Mouse (Mus musculus): ENCODE results near the gene Dtl.

The Dtl gene

DNA sequence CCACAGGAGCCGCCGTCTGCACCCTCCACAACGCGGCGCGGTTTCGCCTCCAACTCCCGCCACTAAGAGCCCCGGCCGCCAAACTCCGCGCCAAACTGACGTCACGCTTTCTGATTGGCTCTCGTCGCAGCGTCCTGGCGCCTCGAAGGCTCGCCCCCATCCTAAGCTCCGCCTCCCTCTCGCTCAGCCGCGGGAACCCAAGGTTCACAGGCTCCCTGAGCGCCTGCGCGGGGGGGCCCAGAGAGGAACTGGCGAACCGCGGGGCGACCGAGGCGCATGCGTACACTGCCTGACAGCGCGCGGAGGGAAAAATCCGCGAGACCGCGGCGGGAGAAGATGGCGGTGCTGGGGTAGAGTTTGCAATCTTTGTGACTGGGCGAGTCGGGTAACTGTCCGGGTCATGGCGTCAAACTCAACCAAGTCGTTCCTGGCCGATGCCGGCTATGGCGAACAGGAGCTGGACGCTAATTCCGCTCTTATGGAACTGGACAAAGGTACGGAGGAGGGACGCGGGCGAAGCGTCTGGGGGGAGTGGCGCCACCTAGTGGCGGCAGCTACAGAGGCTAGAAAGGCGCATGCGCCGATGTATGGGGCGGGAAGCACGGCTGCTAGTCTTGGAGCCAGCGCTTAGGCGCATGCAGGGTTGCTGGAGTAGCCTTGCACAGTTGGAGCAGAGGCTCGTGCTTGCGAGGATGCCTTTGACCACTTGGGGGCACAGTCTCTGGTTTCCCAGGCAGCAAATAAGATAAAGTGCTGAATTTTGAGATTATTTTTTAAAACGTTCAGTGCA lies at the start of gene Dtl, which contains the start of gene Ints7:
Gene Dtl (minus strand): TSS at position 87 of the 790 bp plus-strand sequence.
Gene Ints7 (plus strand): TSS at position 179 of the 790 bp plus-strand sequence.
- peak; percentile 100 for DNase-seq

DNA sequence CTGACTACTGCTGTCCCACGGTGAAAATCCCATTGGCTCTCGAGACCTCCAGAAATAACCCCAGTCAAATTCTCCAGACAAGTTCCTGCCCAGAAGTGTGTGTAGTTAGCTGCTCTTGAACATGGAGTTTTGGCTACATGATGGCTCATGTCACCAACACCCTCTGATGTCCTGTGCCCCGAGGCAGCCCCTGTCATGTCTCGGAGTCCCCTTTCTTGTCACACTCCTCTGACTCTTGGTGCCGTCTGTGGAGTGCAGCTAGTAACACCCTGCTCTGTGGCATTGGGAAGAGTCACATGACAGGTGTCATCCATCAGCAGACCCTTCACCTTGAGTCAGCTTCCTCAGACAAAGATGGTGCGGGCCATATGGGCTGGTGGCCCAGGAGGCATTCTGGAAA lies 49.7 kb upstream of the Dtl start:
- DNase-seq: no peak

DNA sequence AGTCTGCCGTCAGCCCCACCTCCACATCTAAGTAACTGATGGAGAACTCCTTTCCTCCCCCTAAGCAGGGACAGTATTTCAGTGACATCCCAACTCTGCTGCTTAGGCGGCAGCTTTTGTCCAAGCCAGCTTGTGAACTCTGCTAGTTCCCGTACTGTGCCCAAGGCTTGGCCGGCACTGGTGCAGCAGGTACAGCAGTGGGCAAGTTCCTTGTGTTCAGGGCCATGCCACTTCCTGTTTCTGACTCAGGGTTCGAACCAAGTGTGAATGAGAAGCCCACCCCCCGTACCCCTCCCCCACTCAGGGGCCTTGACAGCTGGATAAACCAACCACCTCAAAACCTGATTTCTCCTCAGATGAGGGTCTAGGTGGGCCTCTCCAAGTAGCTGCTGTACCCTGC lies 49.1 kb upstream of the Dtl start:
- DNase-seq: no peak

DNA sequence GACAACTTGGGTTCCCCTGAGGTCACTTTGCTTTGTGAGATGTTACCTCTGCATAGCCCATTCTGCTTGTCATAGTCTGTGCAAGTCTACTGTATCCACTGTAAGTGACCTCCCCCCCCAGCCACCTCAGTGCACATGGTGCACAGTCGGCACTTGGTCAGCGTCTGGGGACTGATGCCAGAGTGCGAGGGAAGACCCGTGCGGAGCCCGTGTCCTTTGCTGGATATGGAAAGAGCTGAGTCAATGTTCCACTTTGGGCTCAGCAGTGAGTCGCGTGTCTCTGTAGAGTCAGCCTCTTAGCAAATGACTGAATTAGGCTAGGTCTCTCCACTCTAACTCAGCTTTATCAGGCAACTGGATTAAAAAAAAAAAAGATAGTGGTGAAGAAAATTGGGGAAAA lies 47.5 kb upstream of the Dtl start:
- DNase-seq: peak in 1 of 2 experiments; percentile 23

DNA sequence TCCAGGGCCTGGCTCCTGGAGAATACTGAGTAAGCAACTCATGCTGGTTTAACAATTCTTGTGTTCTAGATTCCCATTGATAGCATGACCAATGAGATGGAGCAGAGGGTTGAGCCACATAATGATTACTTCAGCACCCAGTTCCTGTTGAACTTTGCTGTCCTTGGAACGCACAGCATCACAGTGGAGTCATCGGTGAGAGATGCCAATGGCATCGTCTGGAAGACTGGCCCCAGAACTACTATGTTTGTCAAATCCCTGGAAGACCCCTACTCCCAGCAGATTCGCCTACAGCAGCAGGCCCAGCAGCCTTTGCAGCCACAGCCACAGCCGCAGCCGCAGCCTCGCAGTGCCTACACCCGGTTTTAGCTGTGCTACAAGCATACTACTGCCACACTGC lies 45.8 kb upstream of the Dtl start:
- no peak for DNase-seq

DNA sequence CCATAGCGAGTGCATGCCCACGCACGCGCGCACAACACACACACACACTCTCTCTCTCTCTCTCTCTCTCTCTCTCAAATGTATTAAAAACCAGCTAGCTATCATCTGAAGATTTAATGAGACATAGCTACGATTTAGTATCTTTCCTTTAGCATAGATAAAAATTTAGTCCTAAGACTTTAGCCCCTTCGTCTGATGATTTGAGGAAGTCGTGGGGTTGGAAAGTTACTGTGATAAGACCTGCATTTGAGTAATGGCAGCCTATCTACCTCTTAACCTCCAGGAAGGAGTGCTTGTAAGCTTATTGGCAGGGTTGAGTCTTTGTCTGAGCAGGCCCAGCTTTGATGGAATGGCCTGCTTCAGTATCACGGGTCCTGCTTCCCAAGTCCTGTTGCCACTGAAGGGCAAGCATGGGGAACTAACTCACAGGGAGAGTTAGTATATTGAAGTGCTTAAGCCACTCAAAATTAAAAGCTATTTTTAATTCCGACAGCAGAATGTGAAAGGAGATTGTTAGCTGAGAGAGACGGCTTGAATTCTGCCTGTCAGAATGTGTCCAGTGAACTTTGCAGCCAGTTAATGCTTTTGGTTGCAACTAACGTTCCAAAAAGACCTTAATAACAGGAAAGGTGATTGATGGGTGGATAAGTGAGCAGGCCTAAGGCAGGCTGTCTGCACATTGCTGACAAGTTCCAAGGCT lies 42.9 kb upstream of the Dtl start:
- no peak for DNase-seq

DNA sequence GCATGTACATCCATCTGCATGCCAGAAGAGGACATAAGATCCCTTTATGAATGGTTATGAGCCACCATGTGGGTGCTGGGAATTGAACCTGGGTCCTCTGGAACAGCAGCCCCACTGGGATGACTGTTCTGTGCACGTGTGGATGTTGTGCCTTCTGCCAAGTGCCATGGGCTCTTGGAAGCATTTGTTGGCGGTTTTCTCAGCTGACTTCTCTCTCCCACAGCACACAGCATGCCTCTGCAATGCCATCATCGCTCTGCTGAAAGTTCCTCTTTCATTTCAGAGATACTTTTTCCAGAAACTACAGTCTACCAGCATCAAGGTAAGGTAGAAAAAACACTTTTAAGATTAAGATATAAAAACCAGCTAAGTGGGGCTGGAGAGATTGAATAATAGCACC lies 42.2 kb upstream of the Dtl start:
- DNase-seq: no peak

DNA sequence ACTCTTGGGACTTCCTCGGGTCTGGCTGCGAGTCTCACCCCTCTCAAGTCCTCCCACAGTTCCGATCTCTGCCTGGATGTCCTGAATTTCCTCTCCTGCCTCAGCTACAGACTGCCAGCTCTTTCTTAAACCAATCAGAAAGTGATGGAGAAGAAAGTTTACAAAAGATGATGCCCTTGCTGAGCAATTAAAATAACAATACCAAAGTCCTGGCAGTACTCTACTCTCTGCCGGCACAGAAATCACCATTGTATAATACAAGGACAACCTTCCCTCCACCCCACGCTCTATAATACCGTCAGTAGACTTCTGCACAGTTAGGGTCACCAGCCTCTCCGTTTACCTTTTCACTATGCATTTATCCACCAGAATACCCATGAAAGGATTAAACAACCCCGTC lies 40.9 kb upstream of the Dtl start:
- DNase-seq: no peak

DNA sequence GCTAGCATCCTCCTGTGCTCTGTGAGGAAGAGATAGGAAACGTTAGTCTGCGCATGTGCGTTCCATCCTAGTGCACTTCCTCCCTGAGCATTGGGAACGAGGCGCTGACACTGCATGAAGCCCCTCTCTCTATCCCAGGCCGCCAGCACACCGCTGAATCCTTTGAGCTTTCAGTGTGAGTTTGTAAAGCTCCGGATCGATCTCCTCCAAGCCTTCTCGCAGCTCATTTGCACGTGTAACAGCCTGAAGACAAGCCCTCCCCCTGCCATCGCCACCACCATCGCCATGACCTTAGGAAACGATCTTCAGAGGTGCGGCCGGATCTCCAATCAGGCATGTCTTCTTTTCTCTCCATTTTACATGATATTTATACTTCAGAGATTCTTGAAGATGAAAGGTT lies 37.5 kb upstream of the Dtl start:
- DNase-seq: no peak

DNA sequence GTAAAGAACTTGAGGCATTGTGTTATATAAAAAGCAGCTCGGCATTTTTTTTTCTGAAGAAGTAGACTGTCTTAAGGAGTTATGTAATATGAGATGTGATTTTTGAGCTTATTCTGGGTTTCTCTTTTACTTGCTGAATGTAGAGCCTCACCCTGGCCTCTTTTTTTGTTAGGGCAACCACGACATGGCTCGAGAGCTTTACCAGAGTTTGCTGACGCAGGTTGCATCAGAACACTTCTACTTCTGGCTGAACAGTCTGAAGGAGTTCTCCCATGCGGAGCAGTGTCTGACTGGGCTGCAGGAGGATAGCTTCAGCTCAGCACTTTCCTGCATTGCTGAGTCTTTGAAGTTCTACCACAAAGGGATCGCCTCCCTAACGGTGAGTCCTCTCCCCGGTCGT lies 36.3 kb upstream of the Dtl start:
- DNase-seq: no peak

DNA sequence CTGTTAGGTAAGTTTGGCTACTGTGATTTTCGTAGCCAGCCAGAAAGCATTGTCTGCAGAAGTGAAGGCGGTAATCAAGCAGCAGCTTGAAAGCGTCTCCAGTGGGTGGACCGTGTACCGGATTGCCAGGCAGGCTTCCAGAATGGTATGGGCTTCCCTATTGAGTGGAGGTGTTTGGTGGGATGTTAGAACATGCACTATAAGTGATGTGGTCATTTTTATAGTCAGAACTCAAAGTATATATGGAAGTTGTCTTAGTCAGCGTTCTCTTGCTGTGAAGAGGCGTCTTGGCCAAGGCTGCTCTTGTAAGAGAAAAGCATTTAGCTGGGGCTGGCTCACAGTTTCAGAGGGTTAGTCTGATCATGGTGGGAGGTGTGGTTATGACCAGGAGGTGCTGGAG lies 35.0 kb upstream of the Dtl start:
- no peak for DNase-seq

DNA sequence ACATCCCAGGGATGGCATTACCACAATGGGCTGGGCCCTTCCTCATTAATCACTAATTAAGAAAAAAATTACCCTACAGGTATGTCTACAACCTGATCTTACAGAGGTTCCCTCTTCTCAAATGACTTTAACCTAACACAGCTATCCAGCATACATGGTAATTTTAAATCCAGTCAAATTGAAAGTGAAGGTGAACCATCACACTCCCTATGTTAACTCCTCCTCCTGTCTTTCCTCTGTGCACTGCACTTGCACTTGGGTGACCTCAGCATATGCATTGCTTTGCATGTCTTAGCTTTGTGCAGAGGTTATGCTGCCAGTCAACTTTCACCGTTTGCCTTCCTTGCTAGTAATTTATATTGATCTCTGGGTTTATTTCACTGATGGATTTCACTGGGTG lies 34.2 kb upstream of the Dtl start:
- no peak for DNase-seq

DNA sequence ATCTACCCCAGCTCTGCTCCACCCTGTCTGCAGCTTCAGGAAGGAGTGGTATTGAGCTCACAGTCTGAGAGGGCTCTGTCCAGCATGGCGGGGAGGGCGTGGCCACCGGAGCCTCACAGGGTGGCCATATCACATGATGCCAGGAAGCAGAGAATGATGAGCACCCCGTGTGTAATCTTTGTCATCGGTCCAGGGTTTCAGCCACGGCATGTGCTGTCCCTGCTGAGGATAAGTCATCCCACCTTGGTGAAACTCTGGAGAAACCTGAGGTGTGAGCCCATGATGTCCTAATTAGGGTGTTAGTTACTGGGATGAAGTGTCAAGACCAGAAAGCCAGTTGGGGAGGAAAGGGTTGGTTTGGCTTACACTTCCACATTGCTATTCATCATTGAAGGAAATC lies 33.7 kb upstream of the Dtl start:
- DNase-seq: no peak

DNA sequence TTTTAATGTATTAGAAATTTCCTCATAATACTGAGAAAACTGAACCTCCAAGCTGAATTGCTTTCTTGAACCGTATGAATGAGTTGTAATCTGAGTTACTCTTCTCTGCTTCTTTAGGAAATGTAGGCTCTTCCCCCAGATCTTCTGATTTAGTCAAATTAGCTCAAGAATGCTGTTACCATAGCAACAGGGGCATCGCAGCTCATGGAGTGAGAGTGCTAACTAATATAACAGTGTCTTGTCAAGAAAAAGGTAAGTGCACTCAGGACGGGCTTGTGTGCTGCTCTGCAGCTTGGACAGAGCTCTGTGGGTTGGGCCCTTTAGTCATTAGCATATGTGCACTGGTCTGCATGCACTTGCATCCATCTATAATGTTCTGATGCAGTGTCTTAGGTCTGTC lies 29.3 kb upstream of the Dtl start:
- DNase-seq: no peak

DNA sequence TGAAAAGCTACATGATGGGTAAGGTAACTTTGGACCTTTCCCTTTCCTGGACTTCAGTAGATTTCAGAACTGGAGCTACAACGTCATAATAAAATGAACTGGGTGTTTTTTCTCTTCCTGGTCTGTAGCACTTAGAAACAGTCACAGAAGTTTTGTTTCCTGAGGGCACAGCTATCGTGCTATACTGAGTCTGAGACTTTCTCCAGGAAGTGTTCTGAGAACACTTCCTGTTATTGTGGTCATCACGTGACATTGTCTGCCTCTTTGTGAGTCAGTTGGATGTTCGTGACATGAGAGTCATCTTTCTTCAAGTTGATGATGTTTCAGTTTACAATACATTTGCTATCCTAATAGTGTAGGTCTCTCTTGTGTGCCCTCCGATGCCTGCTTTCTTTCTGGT lies 23.9 kb upstream of the Dtl start:
- no peak for DNase-seq

DNA sequence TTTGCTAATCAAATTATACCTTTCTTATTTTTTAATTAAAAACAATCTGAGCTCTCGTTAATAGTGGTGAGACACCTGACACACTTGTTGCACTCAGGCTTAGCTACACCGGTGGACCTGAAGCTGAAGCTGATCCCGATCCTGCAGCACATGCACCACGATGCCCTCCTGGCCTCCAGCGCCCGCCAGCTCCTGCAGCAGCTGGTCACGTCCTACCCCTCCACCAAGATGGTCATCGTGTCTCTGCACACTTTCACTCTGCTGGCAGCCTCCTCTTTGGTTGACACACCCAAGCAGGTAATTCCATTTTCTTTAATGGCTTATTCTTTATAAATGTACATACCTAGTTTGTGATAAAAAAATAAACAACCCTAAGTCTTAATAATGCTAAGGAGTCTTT lies 20.7 kb upstream of the Dtl start:
- DNase-seq: no peak

DNA sequence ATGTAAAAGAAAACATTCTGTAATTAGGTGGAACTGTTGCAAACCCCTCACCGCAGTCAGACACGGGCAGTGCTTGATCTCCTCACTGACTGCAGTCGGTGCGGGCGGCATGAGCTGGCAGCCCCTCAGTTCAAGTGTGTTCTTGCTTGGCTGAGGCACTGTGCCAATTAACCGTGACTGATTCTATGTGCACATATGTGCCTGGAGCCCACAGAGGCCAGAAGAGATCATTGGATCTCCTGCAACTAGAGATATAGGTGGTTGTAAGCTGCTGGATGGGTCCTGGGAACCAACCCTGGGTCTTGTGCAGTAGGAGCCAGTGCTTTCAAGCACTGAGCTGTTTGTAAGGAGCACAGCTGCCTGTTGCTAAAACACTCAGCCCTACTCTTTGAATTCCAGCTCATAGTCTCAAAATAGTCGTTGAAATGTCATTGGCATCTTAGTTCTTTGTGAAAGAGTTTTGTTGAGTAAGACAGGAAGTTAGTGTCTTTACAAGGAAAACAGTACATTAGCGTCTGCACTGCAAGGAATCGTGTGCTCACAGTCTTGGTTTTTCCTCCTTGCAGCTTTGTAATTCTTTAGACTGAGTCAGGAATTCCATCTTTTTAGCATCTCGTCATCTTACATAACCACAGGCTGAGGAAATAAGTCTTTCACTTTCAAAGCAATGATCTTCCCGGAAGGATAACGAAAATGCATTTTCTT lies 16.8 kb upstream of the Dtl start:
- peak; percentile 20 to 40 for DNase-seq

DNA sequence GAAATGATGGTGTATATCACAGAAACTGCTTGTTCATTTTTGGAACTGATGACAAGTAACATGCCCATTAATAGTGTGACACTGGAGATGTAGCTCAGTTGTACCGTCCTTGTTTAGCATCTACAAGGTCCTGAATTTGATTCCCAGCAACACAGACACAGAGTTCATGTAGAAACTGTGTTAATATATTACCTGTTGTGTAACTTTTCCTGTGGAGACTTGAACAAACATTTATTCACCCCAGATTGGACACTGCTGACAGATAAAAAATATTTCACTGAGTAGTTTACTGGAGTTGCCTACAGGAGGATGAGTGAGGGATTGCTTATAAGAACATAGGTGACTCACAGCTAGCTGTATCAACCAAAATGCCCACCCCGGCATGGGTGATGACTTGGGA lies 13.4 kb upstream of the Dtl start:
- no peak for DNase-seq

DNA sequence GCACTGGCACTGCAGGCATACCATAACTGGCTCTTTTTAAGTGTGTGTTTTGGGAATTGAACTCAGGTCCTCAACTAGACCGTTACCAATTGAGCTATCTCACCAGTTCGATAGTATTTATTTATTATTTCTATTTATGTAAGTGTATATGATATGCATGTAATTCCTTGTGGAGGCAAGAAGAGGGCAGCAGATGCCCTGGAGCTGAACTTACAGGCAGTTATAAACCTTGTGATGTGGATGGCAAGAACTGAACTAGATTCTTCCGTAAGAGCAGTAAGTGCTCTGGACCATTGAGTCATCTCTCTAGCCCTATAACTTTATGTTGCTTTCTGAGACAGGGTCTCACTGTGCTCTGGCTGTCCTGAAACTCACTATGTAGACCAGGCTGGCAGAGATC lies 11.7 kb upstream of the Dtl start:
- DNase-seq: no peak

DNA sequence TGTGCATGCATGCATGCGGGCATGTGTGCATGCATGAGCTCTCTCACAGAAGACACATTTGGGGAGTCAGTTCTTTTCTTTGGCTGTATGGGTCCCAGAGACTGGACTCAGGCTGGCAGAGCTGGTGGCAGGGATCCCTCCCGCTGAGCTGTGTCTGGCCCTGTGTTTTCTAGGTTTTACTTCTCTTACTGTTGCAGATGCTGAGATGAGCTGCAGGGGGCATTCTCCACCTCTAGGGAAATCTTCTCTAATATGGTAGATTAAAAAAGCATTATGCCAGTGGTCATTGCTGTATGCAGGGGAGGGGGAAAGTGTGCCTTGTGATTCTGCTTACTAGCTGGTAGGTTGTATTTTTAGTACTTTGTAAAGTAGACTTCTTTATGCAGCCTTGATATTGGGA lies 10.4 kb upstream of the Dtl start:
- peak in 1 of 2 experiments; percentile 14 for DNase-seq

DNA sequence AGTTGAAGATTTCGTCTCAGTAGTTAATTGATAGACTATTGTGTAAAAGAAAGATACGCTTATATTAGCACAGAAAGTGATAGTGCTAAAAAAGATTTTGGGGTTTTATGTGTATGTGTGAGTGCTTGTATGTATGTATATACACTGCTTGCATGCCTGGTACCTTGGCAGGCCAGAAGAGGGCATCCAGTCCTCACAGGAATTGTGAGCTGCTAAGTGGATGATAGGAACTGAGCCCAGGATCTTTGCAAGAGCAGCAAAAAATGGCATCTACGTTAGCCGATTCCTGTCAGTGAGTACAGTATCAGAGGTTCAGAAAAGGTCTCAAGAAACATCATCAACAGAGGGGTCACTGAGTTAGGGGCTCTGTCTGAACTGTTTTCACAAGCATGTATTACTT lies 9.1 kb upstream of the Dtl start:
- DNase-seq: no peak

DNA sequence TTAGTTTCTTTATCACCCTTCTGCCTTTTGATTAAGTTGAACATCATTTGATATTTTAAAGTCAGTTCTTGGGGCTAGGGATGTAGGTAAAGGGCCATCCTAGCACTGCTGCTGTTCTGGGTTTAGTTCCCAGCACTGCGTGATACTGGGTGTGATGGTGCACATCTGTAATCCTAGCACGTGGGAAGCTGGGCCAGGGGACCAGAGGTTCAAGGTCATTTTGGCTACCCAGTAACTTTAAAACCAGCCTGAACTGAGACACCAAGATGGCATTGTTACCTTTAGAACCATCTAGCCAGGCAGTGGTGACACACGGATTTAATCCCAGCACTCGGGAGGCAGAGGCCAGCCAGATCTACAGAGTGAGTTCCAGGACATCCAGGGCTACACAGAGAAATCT lies 8.5 kb upstream of the Dtl start:
- DNase-seq: no peak

DNA sequence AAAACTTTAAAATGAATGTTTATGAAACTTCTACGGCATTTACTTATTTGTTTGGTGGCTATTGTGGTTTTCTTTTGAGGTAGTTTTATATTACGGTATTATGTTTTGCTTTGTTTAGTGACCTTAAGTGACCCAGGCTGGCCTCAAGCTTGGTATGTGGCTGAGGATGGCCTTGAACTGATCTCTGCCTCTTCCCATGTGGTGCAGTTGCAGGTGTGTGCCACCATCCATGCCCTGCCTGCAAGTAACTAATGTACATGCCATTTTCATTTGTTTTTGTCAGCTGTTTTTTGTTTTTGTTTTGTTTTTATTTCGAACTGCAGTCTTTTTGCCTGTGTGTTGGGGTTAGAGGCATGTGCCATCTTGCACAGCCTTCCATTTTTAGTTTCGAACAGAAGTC lies 6.3 kb upstream of the Dtl start:
- DNase-seq: no peak

DNA sequence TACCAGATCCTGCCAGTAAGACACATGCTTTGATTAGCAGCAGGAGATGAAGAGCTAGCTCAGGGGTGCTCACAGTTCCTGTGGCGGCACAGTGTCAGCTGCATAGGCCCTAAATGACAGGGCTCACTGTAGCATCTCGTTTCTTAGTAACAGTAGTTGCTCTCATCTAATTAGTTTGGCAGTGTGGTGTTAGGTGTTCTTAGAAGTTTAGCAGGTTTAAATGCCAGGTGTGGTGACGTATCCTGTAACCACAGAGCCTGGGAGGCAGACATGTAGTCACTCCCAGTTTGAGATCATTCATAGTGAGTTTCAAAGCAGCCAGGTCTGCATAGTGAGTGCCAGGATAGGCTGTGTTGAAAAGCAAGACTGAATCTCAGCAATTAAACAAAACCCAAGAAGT lies 4.2 kb upstream of the Dtl start:
- no peak for DNase-seq
